Mouse (Mus musculus): ENCODE results near the gene Plekhd1.

DNA sequence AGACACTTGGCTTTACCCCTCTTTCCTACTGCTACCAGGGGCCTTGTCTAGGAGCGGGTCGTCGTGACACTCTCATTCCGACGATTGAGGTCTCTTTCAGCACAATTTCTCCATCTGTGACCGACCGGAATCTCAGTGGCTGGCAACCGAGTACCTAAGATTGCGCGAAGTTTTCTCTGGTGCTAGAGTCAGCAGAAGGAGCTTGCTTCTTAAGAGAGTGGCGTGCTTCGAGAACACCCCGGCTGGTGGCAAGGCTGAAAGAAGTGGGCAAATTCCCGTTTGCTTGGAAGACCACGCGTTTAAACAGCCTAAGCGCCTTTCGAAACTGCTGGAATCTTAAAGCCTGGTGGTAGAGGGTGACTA is 47.9 kb upstream of the Plekhd1 start:
- TF ChIP-seq POLR2A (IDR thresholded peaks at IDR 0.05; ENCODE audit: low read depth, low read length) (no peak), CTCF (conservative IDR thresholded peaks at IDR 0.05; ENCODE audit: insufficient read depth, insufficient read length, low read depth, low read length) (no peak)
